Mouse (Mus musculus): ENCODE results near the gene Npcd. TPM values are rescaled to one million over a fixed set of nuclear protein-coding genes. Genes with fewer than 3 reads are reported as not detected.

Npcd gene
- polyA plus RNA-seq, 1 experiment, result 0.68 TPM

DNA sequence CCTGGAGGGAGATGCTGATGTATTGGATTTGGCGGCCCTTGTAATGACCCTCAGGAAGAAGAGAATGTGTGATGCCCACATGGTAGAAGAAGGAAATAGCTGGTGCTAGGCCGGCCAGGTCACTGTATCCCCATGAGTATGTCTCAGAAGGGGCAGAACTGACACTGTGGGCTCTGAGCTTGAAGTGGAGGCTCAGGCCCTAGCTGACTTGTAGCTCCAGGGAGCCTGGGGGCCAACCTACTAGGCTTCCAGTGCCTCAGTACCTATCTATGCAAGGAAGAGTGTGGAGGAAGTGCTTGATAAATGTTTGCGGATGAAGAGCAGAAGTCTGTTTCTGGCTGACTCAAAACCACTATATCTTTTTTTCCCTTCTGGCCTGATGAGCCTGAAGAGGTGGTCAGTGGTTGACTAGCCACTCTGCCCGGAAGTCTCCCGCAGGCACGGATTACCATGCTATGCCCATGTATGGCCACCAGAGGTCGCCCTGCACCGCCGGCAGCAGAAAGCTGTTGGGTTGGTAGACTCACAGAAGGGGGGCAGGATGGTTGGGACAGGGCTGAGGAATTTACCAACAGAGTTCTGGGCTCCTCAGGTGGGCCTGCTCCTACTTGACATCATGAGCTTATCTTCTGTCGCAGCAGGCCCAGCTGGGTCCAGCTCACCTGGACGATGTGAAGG is 81.2 kb downstream of the Npcd start:
- DNase-seq (ENCODE audit: low read depth in 1 of 2, low spot score in 2 of 2), result peak in 1 of 2 experiments; percentile 71
- 27% methylated on average over 11 of the region's 11 CpGs for WGBS
- Histone ChIP-seq H3K4me3 (ENCODE audit: extremely low read depth, insufficient read depth, insufficient read length) (no peak overlapping the region), H3K27ac (ENCODE audit: insufficient read depth, low read length) (0 out of 2 replicates have a peak overlapping the region, but pooled peaks have one; percentile 79), H3K4me1 (ENCODE audit: control insufficient read depth, insufficient read depth, insufficient read length) (peaks cover 13% of the 10 kb centered on the region; the same call in 1 of the 2 replicates), H3K36me3 (ENCODE audit: control insufficient read depth, insufficient read depth, low read length) (no peaks in the 10 kb centered on the region), H3K27me3 (ENCODE audit: control insufficient read depth, insufficient read depth, low read length) (no peaks in the 10 kb centered on the region)
- TF ChIP-seq POLR2A (IDR thresholded peaks at IDR 0.05; ENCODE audit: low read depth, low read length), result no peak
- TF ChIP-seq CTCF (IDR thresholded peaks at IDR 0.05; ENCODE audit: extremely low read depth, insufficient read depth, insufficient read length, insufficient replicate concordance), result peak; percentile 98

- peak overlapping the region; percentile 79 for H3K27ac ChIP-seq (ENCODE audit: insufficient read depth, low read length)
- WGBS, result 36% methylated on average over 17 of the region's 17 CpGs
These were observed 82.3 kb downstream of the Npcd start for GRCm38 (mm10) chr15:79751772-79752171.

GRCm38 (mm10) chr15:79750266-79750665 is 83.8 kb downstream of the Npcd start:
- no peak overlapping the region for H3K4me3 ChIP-seq (ENCODE audit: extremely low read depth, insufficient read depth, insufficient read length)

More at GRCm38 (mm10) chr15:79751772-79752171, 82.3 kb downstream of the Npcd start:
- Histone ChIP-seq H3K4me1 (ENCODE audit: control insufficient read depth, insufficient read depth, insufficient read length) (peaks cover 11% of the 10 kb centered on the region; the same call in 1 of the 2 replicates), H3K36me3 (ENCODE audit: control insufficient read depth, insufficient read depth, low read length) (no peaks in the 10 kb centered on the region), H3K4me3 (ENCODE audit: extremely low read depth, insufficient read depth, insufficient read length) (no peak overlapping the region), H3K27me3 (ENCODE audit: control insufficient read depth, insufficient read depth, low read length) (no peaks in the 10 kb centered on the region)
- TF ChIP-seq POLR2A (IDR thresholded peaks at IDR 0.05; ENCODE audit: low read depth, low read length), result no peak
- no peak for TF ChIP-seq CTCF (IDR thresholded peaks at IDR 0.05; ENCODE audit: extremely low read depth, insufficient read depth, insufficient read length, insufficient replicate concordance)
- peak in 1 of 2 experiments; percentile 57 for DNase-seq (ENCODE audit: low read depth in 1 of 2, low spot score in 2 of 2)

DNA sequence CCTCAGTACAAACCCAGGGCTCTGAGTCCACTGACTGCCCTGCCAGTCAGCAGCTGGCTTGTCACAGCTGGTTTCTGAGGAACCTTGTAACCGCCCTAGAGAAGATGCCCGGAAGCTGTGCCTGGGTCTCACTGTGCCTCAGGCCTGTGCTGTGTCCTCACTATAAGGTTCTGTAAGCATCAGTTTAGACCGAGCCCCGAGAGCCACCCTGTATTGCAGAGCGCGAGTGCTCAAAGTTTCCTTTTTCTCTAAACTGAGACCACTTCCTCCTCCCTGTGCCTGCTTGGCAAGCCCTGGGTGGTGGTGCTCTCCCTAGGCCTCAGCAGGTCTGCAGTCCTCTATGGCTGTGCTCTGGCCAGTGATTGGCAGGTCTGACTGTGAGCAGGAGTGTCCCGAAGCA is 84.9 kb downstream of the Npcd start:
- peak in 1 of 2 experiments; percentile 33 for DNase-seq (ENCODE audit: low read depth in 1 of 2, low spot score in 2 of 2)
- no peaks in the 10 kb centered on the region for H3K27me3 ChIP-seq (ENCODE audit: control insufficient read depth, insufficient read depth, low read length)
- TF ChIP-seq POLR2A (IDR thresholded peaks at IDR 0.05; ENCODE audit: low read depth, low read length) (no peak), CTCF (IDR thresholded peaks at IDR 0.05; ENCODE audit: extremely low read depth, insufficient read depth, insufficient read length, insufficient replicate concordance) (no peak)
- peaks cover 2% of the 10 kb centered on the region; the same call in 1 of the 2 replicates for H3K36me3 ChIP-seq (ENCODE audit: control insufficient read depth, insufficient read depth, low read length)
- WGBS, result 38% methylated on average over 7 of the region's 7 CpGs
- peaks cover 10% of the 10 kb centered on the region; the same call in 1 of the 2 replicates for H3K4me1 ChIP-seq (ENCODE audit: control insufficient read depth, insufficient read depth, insufficient read length)
- peak overlapping the region; percentile 46; the same call in 1 of the 2 replicates for H3K27ac ChIP-seq (ENCODE audit: insufficient read depth, low read length)
- H3K4me3 ChIP-seq (ENCODE audit: extremely low read depth, insufficient read depth, insufficient read length), result no peak overlapping the region

More at GRCm38 (mm10) chr15:79750266-79750665, 83.8 kb downstream of the Npcd start:
- no peaks in the 10 kb centered on the region for H3K27me3 ChIP-seq (ENCODE audit: control insufficient read depth, insufficient read depth, low read length)
- peaks cover 10% of the 10 kb centered on the region; the same call in 1 of the 2 replicates for H3K4me1 ChIP-seq (ENCODE audit: control insufficient read depth, insufficient read depth, insufficient read length)
- H3K36me3 ChIP-seq (ENCODE audit: control insufficient read depth, insufficient read depth, low read length), result peaks cover 2% of the 10 kb centered on the region; the same call in 1 of the 2 replicates
- no peak for TF ChIP-seq POLR2A (IDR thresholded peaks at IDR 0.05; ENCODE audit: low read depth, low read length)
- TF ChIP-seq CTCF (IDR thresholded peaks at IDR 0.05; ENCODE audit: extremely low read depth, insufficient read depth, insufficient read length, insufficient replicate concordance), result no peak
- DNase-seq (ENCODE audit: low read depth in 1 of 2, low spot score in 2 of 2), result no peak
- WGBS, result 87% methylated on average over 8 of the region's 8 CpGs
- H3K27ac ChIP-seq (ENCODE audit: insufficient read depth, low read length), result no peak overlapping the region

DNA sequence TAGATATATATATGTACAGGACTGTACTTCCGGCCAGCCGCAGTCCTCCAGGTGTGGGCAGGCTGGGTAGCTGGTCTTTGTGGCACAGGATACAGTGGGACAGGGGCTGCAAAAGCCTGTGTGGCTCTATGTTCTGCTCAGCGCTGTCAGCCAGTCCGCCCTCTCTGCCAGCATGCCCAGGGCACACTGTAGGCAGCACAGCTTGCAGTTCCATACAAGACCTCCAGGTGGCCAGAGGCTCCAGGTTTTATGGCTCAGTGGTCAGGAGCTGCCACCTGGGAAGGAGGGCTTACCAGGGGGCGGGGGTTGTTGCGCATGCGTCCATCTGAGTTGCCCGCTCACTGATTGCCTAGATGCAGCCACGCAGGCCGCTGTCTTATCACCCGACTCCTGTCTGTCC is 86.0 kb downstream of the Npcd start:
- no peak for DNase-seq (ENCODE audit: low read depth in 1 of 2, low spot score in 2 of 2)
- no peaks in the 10 kb centered on the region for H3K27me3 ChIP-seq (ENCODE audit: control insufficient read depth, insufficient read depth, low read length)
- H3K36me3 ChIP-seq (ENCODE audit: control insufficient read depth, insufficient read depth, low read length), result peaks cover 2% of the 10 kb centered on the region; the same call in 1 of the 2 replicates
- H3K27ac ChIP-seq (ENCODE audit: insufficient read depth, low read length), result no peak overlapping the region
- no peak overlapping the region for H3K4me3 ChIP-seq (ENCODE audit: extremely low read depth, insufficient read depth, insufficient read length)
- 95% methylated on average over 11 of the region's 11 CpGs for WGBS
- TF ChIP-seq CTCF (IDR thresholded peaks at IDR 0.05; ENCODE audit: extremely low read depth, insufficient read depth, insufficient read length, insufficient replicate concordance) (peak; percentile 30; the same call in 1 of the 2 replicates), POLR2A (IDR thresholded peaks at IDR 0.05; ENCODE audit: low read depth, low read length) (no peak)
- H3K4me1 ChIP-seq (ENCODE audit: control insufficient read depth, insufficient read depth, insufficient read length), result peaks cover 10% of the 10 kb centered on the region; the same call in 1 of the 2 replicates

GRCm38 (mm10) chr15:79745883-79746282 is 88.2 kb downstream of the Npcd start:
- H3K4me1 ChIP-seq (ENCODE audit: control insufficient read depth, insufficient read depth, insufficient read length), result peaks cover 9% of the 10 kb centered on the region
- no peak overlapping the region for H3K4me3 ChIP-seq (ENCODE audit: extremely low read depth, insufficient read depth, insufficient read length)
- no peaks in the 10 kb centered on the region for H3K27me3 ChIP-seq (ENCODE audit: control insufficient read depth, insufficient read depth, low read length)
- H3K36me3 ChIP-seq (ENCODE audit: control insufficient read depth, insufficient read depth, low read length), result peaks cover 2% of the 10 kb centered on the region; the same call in 1 of the 2 replicates
- H3K27ac ChIP-seq (ENCODE audit: insufficient read depth, low read length), result no peak overlapping the region
- TF ChIP-seq CTCF (IDR thresholded peaks at IDR 0.05; ENCODE audit: extremely low read depth, insufficient read depth, insufficient read length, insufficient replicate concordance), result no peak
- no peak for TF ChIP-seq POLR2A (IDR thresholded peaks at IDR 0.05; ENCODE audit: low read depth, low read length)
- WGBS, result 90% methylated on average over 5 of the region's 5 CpGs
- DNase-seq (ENCODE audit: low read depth in 1 of 2, low spot score in 2 of 2), result no peak

DNA sequence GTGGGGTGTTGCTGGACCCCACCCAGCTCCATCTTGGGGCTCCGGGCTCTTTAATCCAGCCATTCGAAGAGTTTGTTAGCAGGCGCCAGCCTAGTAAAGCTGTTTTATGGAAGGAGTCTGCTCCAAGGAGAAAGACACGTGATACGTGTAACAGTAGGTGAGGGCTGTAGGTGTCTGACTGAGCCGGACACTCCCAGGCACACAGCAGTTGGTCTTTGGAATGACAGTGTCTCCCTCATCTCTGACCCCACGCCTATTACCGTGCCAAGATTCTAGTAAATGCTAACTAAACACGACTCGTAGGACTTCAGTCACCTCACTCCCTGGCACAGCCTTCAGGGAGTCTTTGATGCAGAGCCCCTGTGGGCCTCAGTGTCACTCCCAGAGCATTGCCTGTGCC is 88.7 kb downstream of the Npcd start:
- TF ChIP-seq CTCF (IDR thresholded peaks at IDR 0.05; ENCODE audit: extremely low read depth, insufficient read depth, insufficient read length, insufficient replicate concordance), result no peak
- no peak for TF ChIP-seq POLR2A (IDR thresholded peaks at IDR 0.05; ENCODE audit: low read depth, low read length)
- WGBS, result 94% methylated on average over 10 of the region's 10 CpGs
- no peaks in the 10 kb centered on the region for H3K27me3 ChIP-seq (ENCODE audit: control insufficient read depth, insufficient read depth, low read length)
- no peak overlapping the region for H3K4me3 ChIP-seq (ENCODE audit: extremely low read depth, insufficient read depth, insufficient read length)
- H3K36me3 ChIP-seq (ENCODE audit: control insufficient read depth, insufficient read depth, low read length), result peaks cover 2% of the 10 kb centered on the region; the same call in 1 of the 2 replicates
- H3K4me1 ChIP-seq (ENCODE audit: control insufficient read depth, insufficient read depth, insufficient read length), result peaks cover 14% of the 10 kb centered on the region
- H3K27ac ChIP-seq (ENCODE audit: insufficient read depth, low read length), result no peak overlapping the region
- no peak for DNase-seq (ENCODE audit: low read depth in 1 of 2, low spot score in 2 of 2)

Measured in spleen, adult 2 months (tissue).